Mouse (Mus musculus) kidney, adult 2 months (tissue): Measurements from ENCODE around the gene Ctps2. TPM values are rescaled to one million over a fixed set of nuclear protein-coding genes. Genes with fewer than 3 reads are reported as not detected.
"Not testable (repeated sequence)": the region's sequence is repeated elsewhere in the genome, so short reads cannot be mapped to it uniquely, and the experiment has no call there.

Experiments used
- DNase-seq: peaks from one replicate; pipeline ENCODE4 v3.0.0; 2021
- H3K27ac ChIP-seq: fragments of 200-500 bp; 2 replicates; pipeline ENCODE4 v1.5.1; 2012; ENCODE audit warnings: low read depth, low read length, control low read depth, inconsistent platforms; ENCODE audit not compliant: insufficient read depth
- H3K27me3 ChIP-seq: fragments of 200-500 bp; replicated peaks from 2 replicates; pipeline ENCODE4 v1.6.1; 2012; ENCODE audit warnings: mild to moderate bottlenecking, moderate library complexity, low read length, inconsistent platforms; ENCODE audit not compliant: control insufficient read depth, insufficient read depth
- H3K36me3 ChIP-seq: fragments of 200-500 bp; 2 replicates; pipeline ENCODE4 v1.6.1; 2012; ENCODE audit warnings: mild to moderate bottlenecking, moderate library complexity, low read length, inconsistent platforms; ENCODE audit not compliant: control insufficient read depth, insufficient read depth
- H3K4me1 ChIP-seq: fragments of 200-500 bp; 2 replicates; pipeline ENCODE4 v1.6.1; 2011; ENCODE audit warnings: low read length; ENCODE audit not compliant: control insufficient read depth, insufficient read depth
- H3K4me3 ChIP-seq: fragments of 200-500 bp; 2 replicates; pipeline ENCODE4 v1.5.1; 2011; ENCODE audit warnings: mild to moderate bottlenecking, low read depth, low read length, control low read depth; ENCODE audit not compliant: insufficient read depth
- CTCF ChIP-seq: fragments of 200-500 bp; conservative IDR thresholded peaks from 2 replicates; pipeline ENCODE4 v1.5.1; 2011; ENCODE audit warnings: low read depth, mild to moderate bottlenecking, control low read depth, low read length, moderate library complexity, mixed read lengths; ENCODE audit not compliant: insufficient read depth, insufficient read length
- POLR2A ChIP-seq: fragments of 200-500 bp; IDR thresholded peaks from one replicate; pipeline ENCODE4 v1.6.1; 2011; ENCODE audit warnings: low read depth, low read length, control low read depth
- WGBS: fragments of 180-500 bp; shearing (Covaris S2); methylation state at CpG from one replicate; pipeline ENCODE4 v1.1.7; 2018; 5-methylcytosine and 5-hydroxymethylcytosine counted together
- polyA plus RNA-seq: library from polyadenylated mRNA; depleted of rRNA; stranded (reverse); fragments of >200 nt; gene quantifications from 2 replicates; pipeline ENCODE4 v1.2.3, GENCODE M21; 2012; rRNA removed

Ctps2 gene
- polyA plus RNA-seq, result 27.3 TPM in 2 replicates

DNA sequence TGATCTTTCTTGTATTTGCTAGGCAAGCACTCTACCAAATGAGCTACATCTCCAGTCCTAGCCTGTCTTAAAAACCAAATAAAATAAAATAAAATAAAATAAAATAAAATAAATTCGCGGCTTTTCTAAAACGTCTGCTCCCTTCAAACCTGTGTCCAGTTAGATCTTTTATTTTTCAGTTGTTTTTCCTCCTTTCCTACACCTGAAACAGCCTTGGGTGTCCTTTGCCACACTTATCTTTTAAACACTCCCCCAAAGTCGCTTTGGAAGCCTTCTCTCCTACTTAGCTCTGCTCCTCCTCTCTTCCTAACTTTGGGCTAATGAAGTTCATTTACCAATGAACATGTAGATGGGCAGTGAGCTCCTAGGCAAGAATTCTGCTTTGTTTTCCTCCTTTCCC lies at the start of gene Ctps2:
Gene Ctps2, plus strand, starts transcription at position 301 of the 400 bp plus-strand sequence.
- TF ChIP-seq POLR2A, result no peak
- no peak for TF ChIP-seq CTCF
- peak within 1 kb of the TSS; percentile 94 for H3K27ac ChIP-seq
- no peaks in the 10 kb centered on the region for H3K27me3 ChIP-seq
- WGBS, result 13% methylated on average over 4 of the region's 4 CpGs
- H3K4me1 ChIP-seq, result no peaks in the 10 kb centered on the region; the same call in 1 of the 2 replicates
- H3K4me3 ChIP-seq, result peak within 1 kb of the TSS; percentile 95
- DNase-seq, result no peak
- no peaks in the 10 kb centered on the region for H3K36me3 ChIP-seq

GRCm38 (mm10) chrX:162868294-162868965 lies 32.6 kb upstream of the Ctps2 start:
- Histone ChIP-seq H3K4me1 (no peaks in the 10 kb centered on the region), H3K27me3 (no peaks in the 10 kb centered on the region), H3K27ac (no peak overlapping the region), H3K36me3 (no peaks in the 10 kb centered on the region), H3K4me3 (no peak overlapping the region)
- WGBS, result 78% methylated on average over 3 of the region's 3 CpGs
- TF ChIP-seq POLR2A (no peak), CTCF (no peak)
- DNase-seq, result no peak

- 41% methylated on average over 4 of the region's 4 CpGs for whole genome bisulfite sequencing
- peak; percentile 11 for DNase-seq
- Histone ChIP-seq H3K36me3 (no peaks in the 10 kb centered on the region), H3K27ac (no peak overlapping the region), H3K4me3 (no peak overlapping the region), H3K4me1 (no peaks in the 10 kb centered on the region), H3K27me3 (no peaks in the 10 kb centered on the region)
- TF ChIP-seq POLR2A (no peak), CTCF (peak; percentile 71)
Observed at GRCm38 (mm10) chrX:162871734-162872517, 29.1 kb upstream of the Ctps2 start.

- no peaks in the 10 kb centered on the region for H3K4me1 ChIP-seq
- no peak overlapping the region for H3K4me3 ChIP-seq
- H3K36me3 ChIP-seq, result no peaks in the 10 kb centered on the region
- 88% methylated on average over 2 of the region's 2 CpGs for WGBS
- no peak for TF ChIP-seq POLR2A
- TF ChIP-seq CTCF, result no peak
- no peak for DNase-seq
- H3K27ac ChIP-seq, result no peak overlapping the region
- H3K27me3 ChIP-seq, result no peaks in the 10 kb centered on the region
Observed at GRCm38 (mm10) chrX:162873761-162874160, 27.3 kb upstream of the Ctps2 start.

DNA sequence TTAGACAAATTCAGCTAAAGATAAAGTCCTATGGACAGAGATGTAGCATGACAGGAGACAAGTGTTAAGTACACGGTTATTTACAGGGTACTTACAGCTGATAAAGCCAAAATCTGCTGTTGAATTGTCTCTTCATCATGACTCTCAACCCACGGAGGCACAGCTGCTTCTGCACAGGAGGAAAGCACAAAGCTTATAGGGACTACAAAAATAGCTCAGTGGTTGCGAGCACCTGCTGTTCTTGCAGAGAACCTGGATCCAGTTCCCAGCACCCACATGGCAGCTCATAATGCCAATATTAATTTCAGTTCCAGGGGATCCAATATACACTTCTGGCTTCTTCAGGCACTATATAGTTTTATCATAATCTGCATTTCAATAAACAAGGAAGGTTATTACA lies 22.8 kb upstream of the Ctps2 start:
- 96% methylated on average over 3 of the region's 3 CpGs for WGBS
- Histone ChIP-seq H3K27ac (no peak overlapping the region), H3K4me1 (no peaks in the 10 kb centered on the region), H3K27me3 (no peaks in the 10 kb centered on the region), H3K4me3 (no peak overlapping the region), H3K36me3 (no peaks in the 10 kb centered on the region)
- no peak for DNase-seq
- TF ChIP-seq CTCF (no peak), POLR2A (no peak)

- Histone ChIP-seq H3K27me3 (no peaks in the 10 kb centered on the region), H3K27ac (peak within 1 kb of the TSS; percentile 76; the same call in 1 of the 2 replicates), H3K4me1 (peaks cover 3% of the 10 kb centered on the region; the same call in 1 of the 2 replicates), H3K4me3 (peak within 1 kb of the TSS; percentile 87), H3K36me3 (no peaks in the 10 kb centered on the region)
- peak; percentile 90 for DNase-seq
- WGBS, result 1% methylated on average over 28 of the region's 47 CpGs
- TF ChIP-seq CTCF, result no peak
- peak; percentile 48 for TF ChIP-seq POLR2A
Observed at GRCm38 (mm10) chrX:162887931-162888511, 13.0 kb upstream of the Ctps2 start, which contains the start of gene Syap1. Syap1 (minus strand) TSS chrX:162888447.

GRCm38 (mm10) chrX:162888575-162889223 lies 12.3 kb upstream of the Ctps2 start:
- not testable (repeated sequence) for H3K4me1 ChIP-seq, H3K27me3 ChIP-seq, DNase-seq, H3K27ac ChIP-seq, H3K36me3 ChIP-seq, H3K4me3 ChIP-seq
- WGBS, result 71% methylated on average over 7 of the region's 25 CpGs
